11 mouse cellular contexts compared by ENCODE assay signal in genomic region chr2:70938844-70939494, GRCm38 (mm10).
A peak's percentile ranks its signal among the peaks of the same experiment; 100 is the strongest.
DNase-seq lines count a peak whose midpoint lies in the region; ATAC-seq and TF ChIP-seq lines count a peak whose summit lies in the region.
"Had no signal": no experiment of that assay in that cellular context is flagged by ENCODE, and none has a peak within 500 bp of the region (broad histone marks: within the 10 kb centered on the region; RNA-seq: fewer than 3 reads in every experiment).

No protein-coding gene starts in this region.

- H3K4me1 ChIP-seq in heart, embryonic 14.5 days (ENCODE audit: control insufficient read depth in 2 of 2, insufficient read depth in 2 of 2, low read length in 2 of 2), result peaks cover 0 to 8% of the 10 kb centered on the region in 2 experiments; a peak in 2 of 4 replicates
- H3K4me1 ChIP-seq in ES-E14 (ENCODE audit: control insufficient read depth in 2 of 2, insufficient read depth in 2 of 2, low read length in 2 of 2, poor library complexity in 1 of 2), result 0 out of 4 replicates have a peak, but pooled peaks cover 0 to 5% of the 10 kb centered on the region in 2 experiments
- H3K4me1 ChIP-seq: limb, embryonic 10.5 days had no signal

- no peak for DNase-seq in heart, adult 8-10 months (ENCODE audit: low spot score)
- DNase-seq in ES-E14 (ENCODE audit: low read depth, low spot score) (peak; percentile 33), MN1 (ENCODE audit: low spot score) (no peak)
- DNase-seq in splenic B cell, adult 2 months (ENCODE audit: low read depth, low spot score), result peak; percentile 74
- DNase-seq in ovary, postnatal 10 days (ENCODE audit: low spot score), result no peak
- DNase-seq in adrenal gland, postnatal 10 days, result no peak
- DNase-seq: kidney, adult 18-20 months had no signal

- WGBS in heart, embryonic 14.5 days, result 77% methylated on average over 21 of the region's 21 CpGs

- H3K4me2 ChIP-seq in heart, embryonic 14.5 days (ENCODE audit: low read length), result peak overlapping the region; percentile 8; the same call in 1 of the 2 replicates
- H3K4me2 ChIP-seq: embryonic facial prominence, embryonic 13.5 days had no signal

- ATAC-seq in heart, embryonic 14.5 days (ENCODE audit: insufficient number of reproducible peaks, insufficient read depth, low FRiP score, low read depth), result no peak
- peak; percentile 46 to 78 for ATAC-seq in hematopoietic stem cell, adult 5-6 weeks (replicated peaks in 1 of 2; ENCODE audit: insufficient read depth in 1 of 2, low FRiP score in 2 of 2, low TSS enrichment in 1 of 2, low read depth in 1 of 2, poor library complexity in 2 of 2, severe bottlenecking in 2 of 2)

- no peak overlapping the region for H3K27ac ChIP-seq in heart, embryonic 14.5 days (replicated peaks in 1 of 2; ENCODE audit: control insufficient read depth in 1 of 2, insufficient read depth in 1 of 2, low read depth in 2 of 2, low read length in 2 of 2)
- no peak overlapping the region for H3K27ac ChIP-seq in ES-E14 (ENCODE audit: insufficient read depth, low read depth, low read length, poor library complexity, severe bottlenecking)
- H3K27ac ChIP-seq: embryonic facial prominence, embryonic 13.5 days; limb, embryonic 10.5 days had no signal

- no peaks in the 10 kb centered on the region for H3K27me3 ChIP-seq in heart, embryonic 14.5 days (ENCODE audit: control insufficient read depth, insufficient read depth, low read length)
- H3K27me3 ChIP-seq in splenic B cell, adult 2 months (ENCODE audit: control insufficient read depth, insufficient read depth, low read length, poor library complexity, severe bottlenecking), result no peaks in the 10 kb centered on the region
- H3K27me3 ChIP-seq: embryonic facial prominence, embryonic 13.5 days had no signal

- H3K4me3 ChIP-seq in heart, embryonic 14.5 days (ENCODE audit: control insufficient read depth in 1 of 2, insufficient read depth in 1 of 2, low read depth in 1 of 2, low read length in 2 of 2), result no peak overlapping the region
- peak overlapping the region; percentile 9 to 11; a peak in 3 of 4 replicates for H3K4me3 ChIP-seq in ES-E14 (ENCODE audit: insufficient read depth in 1 of 2, low read depth in 1 of 2, low read length in 2 of 2, poor library complexity in 1 of 2, severe bottlenecking in 1 of 2)
- H3K4me3 ChIP-seq: embryonic facial prominence, embryonic 13.5 days; limb, embryonic 10.5 days had no signal

- H3K9me3 ChIP-seq in heart, embryonic 14.5 days (ENCODE audit: control insufficient read depth, low read length), result no peaks in the 10 kb centered on the region
- H3K9me3 ChIP-seq in ES-E14 (ENCODE audit: control insufficient read depth, insufficient read depth, low read depth, low read length), result no peaks in the 10 kb centered on the region
- H3K9me3 ChIP-seq: embryonic facial prominence, embryonic 13.5 days; limb, embryonic 10.5 days had no signal

- in situ Hi-C loops in ES-E14 (cut with MboI; ENCODE audit: low sequenced_read_pairs in 2 of 2, unreplicated experiment in 2 of 2), result no loop called here

- H3K9ac ChIP-seq in heart, embryonic 14.5 days (ENCODE audit: low read length), result no peak overlapping the region
- no peak overlapping the region for H3K9ac ChIP-seq in ES-E14 (ENCODE audit: insufficient read depth, low read depth, low read length, poor library complexity, severe bottlenecking)
- H3K9ac ChIP-seq: embryonic facial prominence, embryonic 13.5 days had no signal

- no peaks in the 10 kb centered on the region for H3K36me3 ChIP-seq in heart, embryonic 14.5 days (ENCODE audit: control insufficient read depth, insufficient read depth, low read length)
- no peaks in the 10 kb centered on the region for H3K36me3 ChIP-seq in ES-E14 (ENCODE audit: control insufficient read depth, insufficient read depth, low read length, poor library complexity, severe bottlenecking)
- no peaks in the 10 kb centered on the region for H3K36me3 ChIP-seq in splenic B cell, adult 2 months (ENCODE audit: control insufficient read depth, insufficient read depth, low read length, poor library complexity, severe bottlenecking)
- H3K36me3 ChIP-seq: embryonic facial prominence, embryonic 13.5 days; limb, embryonic 10.5 days had no signal

TF ChIP-seq in ES-E14, 5 proteins besides CTCF, POLR2A, EP300 and RAD21:
- no peak for TF ChIP-seq MAFK (IDR thresholded peaks at IDR 0.05; ENCODE audit: insufficient read depth, low read depth, low read length)
- TF ChIP-seq ZNF384 (IDR thresholded peaks at IDR 0.05; ENCODE audit: low read depth, low read length), result no peak
- no peak for TF ChIP-seq CHD2 (IDR thresholded peaks at IDR 0.05; ENCODE audit: low read depth, low read length)
- no peak for TF ChIP-seq HCFC1 (IDR thresholded peaks at IDR 0.05; ENCODE audit: borderline replicate concordance, insufficient read depth, low read length)
- TF ChIP-seq ZC3H11A (IDR thresholded peaks at IDR 0.05; ENCODE audit: borderline replicate concordance, low read depth, low read length), result no peak
TF ChIP-seq in ES-E14: peak in this region for 0.

Comparison
In these comparisons a context has a peak if more than half of its experiments do, and no peak if none do; other contexts are left out.
1. H3K4me3 ChIP-seq: peak in ES-E14 (2 of 2); none in heart, embryonic 14.5 days (0 of 2).
2. DNase-seq: peak in ES-E14 (single experiment) and splenic B cell, adult 2 months (single experiment); none in heart, adult 8-10 months (single experiment), ovary, postnatal 10 days (single experiment), adrenal gland, postnatal 10 days (single experiment) and MN1 (single experiment).